Mouse (Mus musculus) CD8-positive naive resting alpha-beta T cell, adult 57 days (primary cell): ENCODE data around the gene Lrif1. TPM values are rescaled to one million over a fixed set of nuclear protein-coding genes. Genes with fewer than 3 reads are reported as not detected.

ENCODE experiments used
- total RNA-seq: library from RNA; stranded (reverse); gene quantifications from one replicate; pipeline ENCODE4 v1.2.4, GENCODE M21; 2023

Gene Lrif1
- total RNA-seq = 44.1 TPM

GRCm38 (mm10) chr3:106684830-106685229, at the start of gene Lrif1:
Gene Lrif1, plus strand, starts transcription at chr3:106684987.

Other genes with a start within 250 kb of the Lrif1 start
- 119 TPM for gene Dennd2d, start 202.6 kb upstream of the Lrif1 start, total RNA-seq
- 33.0 TPM for gene Dram2, start 137.2 kb upstream of the Lrif1 start, total RNA-seq
- gene Cept1, start 137.2 kb upstream of the Lrif1 start, total RNA-seq = 48.3 TPM
- gene Cd53, start 105.2 kb downstream of the Lrif1 start, total RNA-seq = 616 TPM
- gene Olfr266, start 141.3 kb downstream of the Lrif1 start, total RNA-seq = not detected